Mouse (Mus musculus) brain, embryonic 18.5 days (tissue): ENCODE data around the gene Capn12.
"Not testable (repeated sequence)": the region's sequence is repeated elsewhere in the genome, so short reads cannot be mapped to it uniquely, and the experiment has no call there.

Source experiments
- DNase-seq: peaks from one replicate; pipeline ENCODE4 v3.0.0-alpha.2; 2012; ENCODE audit warnings: low read depth, low spot score

The Capn12 gene

DNA sequence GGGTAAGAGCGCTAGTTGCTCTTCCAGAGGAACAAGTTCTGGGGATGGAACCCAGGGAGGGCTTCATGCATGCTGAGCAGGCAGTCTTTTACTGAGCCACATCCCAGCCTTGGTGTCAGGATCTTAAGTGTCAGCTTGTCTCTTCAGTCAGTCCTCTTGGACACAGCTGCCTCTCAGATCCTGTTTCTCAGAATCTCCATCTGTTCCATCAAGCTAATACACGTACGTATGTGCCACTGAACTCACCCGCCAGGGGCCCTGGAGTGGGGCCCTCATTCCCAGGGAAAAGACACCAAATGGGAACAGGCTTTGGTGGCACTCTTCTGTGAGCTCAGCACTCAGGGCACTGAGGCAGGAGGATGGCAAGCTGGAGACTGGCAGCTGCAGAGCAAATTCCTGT is 3.4 kb upstream of the Capn12 start:
- no peak for DNase-seq

DNA sequence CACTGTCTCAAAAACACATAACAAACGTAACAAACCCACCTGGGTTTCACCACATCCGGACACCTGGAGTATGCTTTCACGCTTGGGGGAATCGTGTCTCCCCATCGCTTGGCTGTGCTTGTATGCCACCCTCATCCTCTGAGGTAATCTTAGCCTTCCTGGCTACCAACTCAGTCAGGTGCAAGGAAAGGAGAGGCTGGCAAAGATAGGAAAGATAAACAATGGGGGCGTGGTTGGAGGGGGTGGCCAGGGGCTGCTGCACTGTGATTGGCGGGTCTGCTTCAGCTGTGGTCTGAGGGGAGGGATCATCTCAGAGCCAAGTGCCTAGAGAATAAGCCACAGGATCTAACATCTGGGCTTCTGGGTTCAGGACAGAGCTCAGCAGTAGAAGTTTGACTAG is 1.6 kb upstream of the Capn12 start:
- DNase-seq: no peak

DNA sequence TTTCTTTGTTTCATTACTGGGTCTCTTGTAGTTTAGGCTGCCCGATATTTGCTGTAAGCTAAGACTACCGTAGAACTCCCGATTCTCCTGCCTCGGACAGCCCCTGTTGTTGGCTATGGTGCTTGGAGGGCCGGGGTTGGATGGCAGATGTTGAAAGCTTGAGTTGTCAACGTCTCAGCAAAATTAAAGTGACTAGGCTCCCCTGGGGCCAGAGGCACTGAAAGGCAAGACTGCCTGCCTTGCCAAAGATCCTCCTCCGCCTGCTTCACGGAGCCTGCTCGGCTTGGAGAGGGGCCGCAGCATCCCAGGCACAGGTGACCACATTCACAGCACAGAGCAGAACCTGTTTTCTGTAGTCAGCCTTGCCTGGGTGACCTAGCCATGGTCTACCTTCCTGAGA is 668 bp upstream of the Capn12 start:
- DNase-seq: no peak

DNA sequence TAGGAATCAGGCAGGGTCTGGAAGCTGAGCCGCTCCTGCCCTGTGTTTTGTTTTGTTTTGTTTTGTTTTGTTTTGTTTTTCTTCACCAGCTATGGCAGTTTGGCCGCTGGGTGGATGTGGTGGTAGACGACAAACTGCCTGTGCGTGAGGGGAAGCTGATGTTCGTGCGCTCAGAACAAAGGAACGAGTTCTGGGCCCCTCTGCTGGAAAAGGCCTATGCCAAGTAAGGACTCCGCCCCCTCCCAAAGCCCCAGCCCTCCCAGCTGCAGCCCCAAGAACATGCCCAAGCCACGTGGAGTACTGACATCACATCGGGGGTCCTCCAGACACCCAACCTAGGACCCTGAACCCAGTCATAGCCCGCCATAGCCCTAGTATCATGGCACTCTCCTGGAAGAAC is 1.8 kb downstream of the Capn12 start:
- DNase-seq: no peak

DNA sequence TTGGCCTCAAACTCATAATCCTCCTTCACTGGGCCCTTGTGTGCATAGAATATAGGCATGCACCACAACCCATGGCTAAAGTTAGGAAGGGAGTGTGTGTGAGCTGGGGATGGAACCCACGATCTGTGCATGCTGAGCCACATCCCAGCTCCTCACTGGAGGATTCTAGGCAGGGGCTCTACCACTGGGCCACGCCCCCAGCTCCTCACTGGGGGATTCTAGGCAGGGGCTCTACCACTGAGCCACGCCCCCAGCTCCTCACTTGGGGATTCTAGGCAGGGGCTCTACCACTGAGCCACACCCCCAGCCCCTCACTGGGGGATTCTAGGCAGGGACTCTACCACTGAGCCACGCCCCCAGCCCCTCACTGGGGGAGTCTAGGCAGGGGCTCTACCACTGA is 2.5 kb downstream of the Capn12 start:
- not testable (repeated sequence) for DNase-seq

DNA sequence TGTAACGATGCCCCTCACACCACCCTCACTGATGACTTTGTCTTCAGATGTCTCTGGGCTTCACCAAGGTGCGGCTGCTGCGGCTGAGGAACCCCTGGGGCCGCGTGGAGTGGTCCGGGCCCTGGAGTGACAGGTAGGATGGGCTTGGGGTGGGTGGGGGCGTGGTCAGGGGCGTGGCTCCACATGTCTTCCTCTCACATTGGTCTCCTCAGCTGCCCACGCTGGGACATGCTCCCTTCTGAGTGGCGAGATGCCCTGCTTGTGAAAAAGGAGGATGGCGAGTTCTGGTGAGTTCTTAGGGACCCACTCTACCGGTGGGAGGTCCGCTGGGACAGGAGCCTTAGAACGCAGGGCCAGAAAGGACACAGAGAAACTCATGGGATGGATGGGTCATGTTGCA is 5.3 kb downstream of the Capn12 start:
- no peak for DNase-seq

DNA sequence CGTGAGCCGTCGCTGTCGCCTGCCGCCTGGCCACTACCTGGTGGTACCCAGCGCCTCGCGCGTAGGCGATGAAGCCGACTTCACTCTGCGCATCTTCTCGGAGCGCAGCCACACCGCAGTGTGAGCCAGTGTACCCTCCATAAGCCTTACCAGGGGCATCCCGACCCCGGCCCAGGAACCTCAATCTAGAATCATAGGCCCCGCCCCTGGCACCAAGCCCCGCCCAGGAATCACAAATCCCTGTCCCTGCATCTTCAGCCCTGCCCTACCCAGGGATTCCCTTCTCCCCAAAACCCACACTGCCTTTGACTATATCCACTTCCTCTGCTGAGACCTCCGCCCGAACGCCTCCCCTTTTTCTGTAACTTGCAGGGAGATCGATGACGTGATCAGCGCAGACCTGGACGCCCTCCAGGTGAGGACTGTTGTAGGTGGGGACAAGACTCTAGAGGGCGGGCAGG is 7.5 kb downstream of the Capn12 start:
- no peak for DNase-seq

DNA sequence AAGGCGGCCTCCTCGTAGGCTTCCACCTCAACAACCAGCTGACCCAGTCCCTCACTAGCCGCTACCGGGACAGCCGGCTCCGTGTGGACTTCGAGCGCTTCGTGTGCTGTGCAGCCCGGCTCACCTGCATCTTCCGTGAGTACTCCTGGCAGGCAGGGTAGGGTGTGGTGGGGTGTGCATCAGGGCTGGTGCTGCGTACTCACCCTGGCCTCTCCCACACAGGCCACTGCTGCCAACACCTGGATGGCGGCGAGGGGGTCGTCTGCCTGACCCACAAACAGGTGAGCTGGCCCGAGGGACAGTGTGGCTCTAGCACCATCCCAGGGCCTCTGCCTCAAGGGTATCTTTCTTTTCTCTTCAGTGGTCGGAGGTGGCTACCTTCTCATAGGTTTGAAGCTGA is 11.4 kb downstream of the Capn12 start:
- DNase-seq: no peak

DNA sequence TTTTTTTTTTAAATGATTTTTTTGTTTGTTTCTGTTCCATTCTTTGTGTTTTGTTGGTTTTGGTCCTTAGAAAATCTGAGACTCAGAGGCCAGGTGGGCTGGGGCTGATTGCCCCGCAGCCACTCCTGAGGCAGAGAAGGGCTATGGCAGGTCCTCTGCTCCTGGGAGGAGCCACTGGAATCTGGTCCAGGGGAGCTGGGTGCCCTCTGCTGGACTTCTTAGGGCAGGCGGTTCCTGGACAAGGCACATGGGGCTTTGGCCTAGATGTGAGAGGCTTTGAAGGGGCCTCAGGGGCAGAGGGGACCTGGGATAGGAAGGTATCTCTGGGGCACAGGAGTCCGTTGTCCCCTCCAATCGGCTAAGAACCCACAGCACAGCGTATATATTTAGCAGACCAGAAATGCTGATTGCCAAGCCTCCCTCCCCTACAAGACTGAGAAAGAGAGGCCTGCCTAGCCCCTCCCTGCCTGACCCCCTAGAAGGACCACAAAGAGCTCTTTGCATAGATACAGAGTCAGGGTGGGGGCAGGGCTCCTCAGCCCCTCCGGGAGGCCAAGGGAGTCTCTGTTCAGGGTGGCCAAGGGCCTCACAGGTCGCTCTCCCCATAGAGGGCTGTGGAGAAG is 12.5 kb downstream of the Capn12 start:
- no peak for DNase-seq

DNA sequence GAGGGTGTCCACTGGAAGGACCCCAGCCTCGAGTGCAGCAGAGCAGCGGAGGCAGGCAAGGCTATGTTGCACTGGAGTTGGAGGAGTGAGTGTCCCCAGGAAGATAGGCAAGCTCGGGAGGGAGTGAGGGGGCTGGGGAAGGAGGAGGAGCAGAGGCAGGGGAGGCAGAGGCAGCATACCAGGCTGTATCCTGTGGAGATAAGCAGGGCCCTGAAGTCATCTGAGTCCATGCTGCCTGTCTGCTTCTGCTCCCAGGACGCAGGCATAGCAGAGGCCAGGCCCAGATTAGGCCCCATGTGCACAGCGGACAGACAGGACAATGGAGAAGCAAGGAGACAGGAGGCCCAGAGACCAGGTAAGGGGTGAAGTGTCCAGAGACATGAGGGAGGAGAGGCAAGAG is 13.7 kb downstream of the Capn12 start:
- DNase-seq: no peak

DNA sequence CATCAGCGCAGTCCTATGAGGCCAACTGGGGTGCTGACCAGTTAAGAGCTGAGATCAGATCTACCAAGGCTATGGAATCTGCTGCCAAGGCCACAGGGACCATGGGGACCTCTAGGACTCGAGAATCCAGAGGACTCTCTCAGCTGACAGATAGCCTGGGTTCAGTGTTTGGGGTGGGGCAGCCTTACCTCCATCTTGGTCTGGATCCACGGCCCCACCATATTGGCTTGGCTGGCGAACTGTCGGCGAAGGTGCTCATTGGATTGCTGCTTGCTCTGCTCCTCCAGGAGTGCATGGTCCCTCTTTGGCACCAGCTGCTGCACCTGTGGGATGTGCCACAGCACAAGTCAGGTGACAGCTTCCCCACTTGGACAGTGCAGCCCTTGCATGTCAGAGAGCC is 16.4 kb downstream of the Capn12 start:
- DNase-seq: no peak

DNA sequence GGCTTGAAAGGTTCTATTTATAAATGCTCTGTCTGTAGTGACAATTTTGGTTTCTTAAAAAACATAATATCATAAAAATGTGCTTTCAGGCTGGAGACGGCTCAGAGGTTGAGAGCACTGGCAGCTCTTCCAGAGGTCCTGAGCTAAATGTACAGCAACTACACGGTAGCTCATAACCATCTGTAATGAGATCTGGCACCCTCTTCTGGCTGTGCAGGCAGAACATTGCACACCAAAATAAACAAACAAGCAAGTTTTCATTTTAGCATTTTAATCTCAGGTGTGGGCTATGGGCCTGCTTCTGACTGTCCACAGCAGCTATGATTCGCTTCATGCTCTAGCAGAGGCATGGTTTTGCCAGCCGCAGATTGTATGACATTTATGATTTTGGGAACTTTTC is 18.8 kb downstream of the Capn12 start:
- DNase-seq: no peak

DNA sequence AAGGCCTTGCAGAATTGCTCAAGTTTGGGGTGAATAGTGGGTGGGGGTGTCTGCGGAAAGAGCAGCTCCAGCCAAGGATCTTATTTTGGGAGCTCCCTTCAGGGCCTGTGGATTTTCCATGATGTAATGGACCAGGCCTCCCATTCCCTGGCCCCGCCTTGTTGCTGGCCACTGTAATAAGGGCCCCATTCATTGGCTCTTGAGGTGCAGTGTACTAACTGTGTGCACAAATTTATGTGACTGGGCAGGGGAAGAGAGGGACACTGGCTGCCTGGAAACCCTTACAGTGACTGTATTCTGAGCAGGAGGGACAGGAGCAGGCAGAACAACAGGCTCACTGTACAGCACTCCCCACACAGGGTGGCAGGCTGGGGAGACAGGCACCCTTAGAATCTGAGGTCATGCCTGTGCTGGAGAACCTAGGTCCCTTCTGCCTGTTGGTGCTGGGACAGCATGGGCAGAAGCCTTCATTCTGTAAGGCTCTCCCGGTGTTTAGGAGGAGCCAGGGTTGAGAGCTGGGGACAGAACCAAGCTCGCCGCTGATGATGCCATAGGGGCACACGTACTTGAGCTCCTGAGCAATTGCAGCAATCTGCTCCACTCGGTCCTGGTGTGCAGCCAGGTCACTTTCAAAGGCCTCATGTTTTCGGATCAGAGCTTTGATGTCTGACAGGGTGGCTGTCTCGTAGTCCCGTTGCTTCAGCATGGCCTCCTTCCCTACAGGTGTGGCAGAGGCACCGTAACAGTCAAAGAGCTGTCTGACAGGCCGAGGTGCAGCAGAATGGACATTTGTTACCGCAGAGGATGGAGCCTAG is 20.3 kb downstream of the Capn12 start:
- no peak for DNase-seq

DNA sequence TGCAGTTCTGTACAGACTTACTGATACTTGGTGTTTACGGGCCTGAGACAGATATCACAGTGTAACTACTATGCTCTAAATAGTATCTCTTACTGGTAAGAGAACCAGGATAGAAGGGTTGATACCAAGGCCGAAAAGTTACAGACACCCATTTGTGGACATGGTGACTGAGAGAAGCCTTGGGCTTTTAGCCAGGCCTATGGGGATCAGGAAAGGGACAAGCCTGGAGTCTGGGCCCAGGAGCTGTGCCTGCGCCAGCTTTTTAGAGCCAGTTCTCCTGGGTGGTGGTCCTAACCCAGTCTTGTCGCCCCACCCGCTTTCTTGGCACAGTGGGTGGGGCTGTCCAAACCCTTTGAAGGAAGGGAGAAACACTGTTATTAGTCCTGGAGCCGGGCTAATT is 21.0 kb downstream of the Capn12 start:
- DNase-seq: no peak

DNA sequence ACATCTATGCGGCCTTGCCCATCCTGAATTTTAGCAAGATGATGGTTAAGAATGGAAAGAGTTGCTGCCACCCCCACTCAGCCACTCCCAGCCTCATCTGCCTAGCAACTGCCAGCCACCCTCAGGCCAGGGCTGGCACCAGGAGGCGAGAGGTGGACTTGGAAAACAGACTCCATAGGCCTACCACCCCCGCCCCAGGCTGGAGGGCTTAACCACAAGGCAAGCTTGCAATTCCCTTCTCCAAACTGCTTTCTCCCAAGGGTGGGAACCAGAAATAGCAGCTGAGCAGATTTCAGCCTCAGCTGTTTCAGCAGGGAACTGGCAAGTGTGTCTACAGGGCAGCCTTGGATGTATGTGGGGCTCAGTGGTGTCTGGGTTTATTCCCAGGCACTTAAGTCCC is 21.6 kb downstream of the Capn12 start:
- DNase-seq: no peak

DNA sequence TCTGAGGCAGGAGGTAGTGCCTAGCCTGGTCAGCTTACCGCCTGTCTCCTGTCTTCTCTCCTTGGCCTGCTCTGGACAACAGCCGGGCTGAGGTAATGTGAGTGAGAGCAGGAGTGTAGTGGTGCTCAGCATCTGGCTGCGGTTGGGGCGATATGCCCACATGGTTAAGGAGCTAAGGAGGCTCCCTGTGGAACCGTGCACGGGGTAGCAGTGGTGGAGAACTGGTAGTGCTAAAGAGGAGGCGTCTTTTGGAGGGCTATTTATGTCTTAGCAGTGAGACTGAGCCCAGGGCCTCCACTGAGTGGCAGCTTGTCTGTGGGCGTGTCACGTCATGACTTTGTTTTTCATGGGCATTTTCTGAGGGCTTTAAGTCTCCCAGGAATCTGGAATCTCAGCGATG is 22.6 kb downstream of the Capn12 start:
- DNase-seq: no peak

DNA sequence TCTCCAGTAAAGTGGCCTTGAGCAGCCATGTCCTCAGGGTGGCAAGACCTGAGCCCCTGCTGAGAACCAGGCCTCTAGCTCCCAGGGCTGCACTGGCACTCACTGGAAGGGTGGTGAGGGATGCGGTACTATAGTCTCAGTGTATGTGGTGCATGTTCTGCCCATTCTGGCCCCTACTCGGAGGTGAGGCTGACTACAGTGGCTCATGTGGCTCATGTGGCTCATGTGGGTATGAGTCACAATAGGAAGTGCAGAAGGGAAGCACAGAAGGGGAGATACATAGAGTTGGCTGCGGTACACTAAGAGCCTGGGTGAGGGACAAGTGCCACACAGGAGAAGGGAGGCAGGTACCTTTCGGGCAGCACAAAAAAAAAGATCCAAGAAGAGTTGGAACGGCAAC is 26.0 kb downstream of the Capn12 start:
- DNase-seq: no peak

DNA sequence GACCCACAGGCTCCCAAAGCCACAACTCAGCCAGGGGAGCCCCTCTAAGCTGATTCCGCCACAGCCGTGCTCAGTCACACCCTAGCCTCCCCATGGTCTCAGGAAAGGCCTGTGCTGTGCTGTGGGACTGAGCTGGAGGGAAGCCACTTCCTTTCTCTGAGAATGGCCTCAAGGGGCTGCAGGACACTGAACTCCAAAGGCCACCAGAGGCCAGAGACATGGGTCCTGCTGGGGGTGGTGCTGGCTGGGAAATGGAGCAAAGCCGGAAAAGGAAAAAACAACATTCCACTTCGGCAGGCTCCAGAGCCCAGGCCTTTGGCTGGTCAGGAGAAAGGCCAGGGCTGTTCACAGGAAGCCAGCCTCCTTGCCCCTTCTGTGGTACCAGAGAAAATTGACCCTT is 30.4 kb downstream of the Capn12 start:
- no peak for DNase-seq

DNA sequence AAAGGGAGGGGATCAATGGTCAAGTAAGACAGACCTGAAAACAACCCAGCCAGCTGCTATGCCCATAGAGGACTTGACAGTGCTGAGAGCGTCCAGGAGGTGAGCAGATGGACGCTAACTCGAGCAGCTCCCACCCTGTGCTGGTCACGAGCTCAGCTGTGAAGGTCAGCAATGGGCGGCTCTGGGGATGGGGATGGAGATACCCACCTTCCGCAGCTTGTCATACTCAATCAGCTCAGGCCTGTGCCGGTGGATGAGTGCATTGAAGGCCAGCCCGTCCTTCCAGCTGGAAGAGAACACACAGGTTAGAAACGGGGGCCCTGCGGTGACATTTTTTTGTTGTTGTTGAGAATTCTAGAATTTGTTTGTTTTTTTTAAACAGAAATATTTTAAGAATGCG is 31.9 kb downstream of the Capn12 start:
- no peak for DNase-seq

DNA sequence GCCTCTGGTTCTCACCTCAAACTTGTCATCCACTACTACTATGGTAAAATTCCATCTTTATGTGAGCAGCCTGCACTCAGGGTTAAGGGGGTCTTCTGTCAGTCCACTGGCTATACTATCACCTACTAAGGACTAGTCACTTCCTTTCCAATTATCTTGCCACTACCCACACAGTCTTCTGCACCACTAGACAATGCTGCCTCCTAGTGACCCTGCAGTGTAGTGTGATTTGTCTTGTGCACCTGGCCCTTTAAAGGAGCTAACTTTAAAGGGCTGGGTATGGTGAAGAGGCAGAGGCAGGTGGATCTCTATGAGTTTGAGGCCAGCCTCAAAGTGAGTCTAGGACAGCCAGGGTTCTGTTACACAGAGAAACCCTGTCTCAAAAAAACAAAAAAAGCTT is 35.3 kb downstream of the Capn12 start:
- DNase-seq: no peak

DNA sequence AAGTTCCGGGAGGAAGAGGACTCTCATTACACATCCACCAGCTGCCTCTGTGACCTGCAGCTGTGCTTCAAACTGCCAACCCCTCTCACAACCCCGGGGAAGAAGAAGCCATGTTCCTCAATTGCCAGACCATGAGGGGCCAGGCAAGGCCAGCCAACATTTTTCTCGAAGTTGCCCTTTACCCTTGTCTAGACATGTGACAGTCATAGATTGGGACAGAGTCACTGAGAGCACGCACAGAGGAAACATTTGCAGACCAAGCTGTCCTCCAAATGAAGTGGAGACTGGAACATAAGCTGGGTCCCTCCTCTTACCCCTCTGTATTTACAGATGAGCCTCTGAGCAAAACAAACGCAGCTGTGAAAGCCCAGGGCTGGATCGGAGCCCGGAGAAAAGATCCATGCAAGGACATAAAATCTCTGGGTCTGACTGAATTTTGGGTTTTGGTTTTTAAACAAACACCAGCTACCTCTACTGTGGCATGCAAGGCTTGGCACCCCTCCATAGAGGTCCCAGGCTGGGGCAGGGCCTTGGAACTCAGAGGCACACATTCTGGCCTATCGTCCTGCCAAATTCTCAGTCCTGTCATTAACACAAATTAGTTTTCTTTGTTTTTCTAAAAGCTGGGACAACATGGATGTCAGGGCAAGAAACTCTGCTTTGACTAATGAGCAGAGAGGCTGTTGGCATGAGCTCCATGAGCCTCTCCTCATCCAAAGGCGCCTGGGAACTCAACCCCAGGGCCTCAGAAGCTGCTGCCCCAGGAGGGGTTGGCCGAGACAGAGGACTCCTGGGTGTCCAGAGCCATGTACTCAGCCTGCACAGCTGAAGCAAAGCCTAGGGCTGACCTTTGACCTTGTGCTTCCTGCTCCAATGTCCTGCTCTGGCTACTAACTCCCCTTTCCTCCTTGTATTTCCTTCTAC is 36.5 kb downstream of the Capn12 start:
- DNase-seq: peak; percentile 18

DNA sequence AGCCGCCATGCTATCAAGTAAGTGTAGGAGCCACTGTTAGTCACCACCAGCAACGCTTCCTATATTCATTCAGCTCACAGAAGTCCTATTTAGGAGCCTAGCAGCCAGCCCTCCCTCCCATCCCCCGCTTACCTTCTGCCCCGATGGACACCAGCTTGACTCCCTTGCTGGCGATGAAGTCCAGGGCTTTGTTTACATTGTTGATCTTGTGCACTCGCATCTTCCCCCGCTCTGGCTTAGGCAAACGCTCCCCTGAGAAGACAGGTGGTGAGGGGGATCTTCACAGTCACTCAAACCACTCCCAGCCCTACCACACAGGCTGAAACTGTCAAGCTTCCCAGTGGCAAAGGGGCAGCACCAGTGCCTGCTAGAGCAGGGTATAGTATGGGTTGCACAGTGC is 37.3 kb downstream of the Capn12 start:
- DNase-seq: no peak
